Mouse (Mus musculus) embryo, embryonic 11 days (tissue): ENCODE data around the gene Snx7.
A peak's percentile ranks its signal among the peaks of the same experiment; 100 is the strongest.

Experiments
- DNase-seq: peaks from one replicate; pipeline ENCODE4 v3.0.0-alpha.2; 2015

The Snx7 gene

DNA sequence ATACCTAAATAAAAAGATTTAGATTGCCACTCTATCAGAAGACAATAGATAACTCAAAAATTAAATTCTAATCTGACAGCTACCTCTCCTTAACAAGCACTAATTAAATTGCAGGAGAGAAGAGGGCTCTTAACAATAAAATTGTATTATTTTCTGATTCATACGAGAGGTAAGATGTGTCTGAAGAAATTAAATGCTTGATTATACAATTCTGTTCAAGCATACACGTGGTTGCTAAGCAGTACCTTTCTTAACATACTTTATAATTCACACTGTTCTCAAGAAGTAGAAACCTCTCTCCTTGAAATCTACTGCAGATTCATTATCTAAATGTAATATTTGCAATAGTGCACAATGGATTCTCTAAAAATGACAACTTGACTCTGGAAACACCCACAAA, 54.5 kb downstream of the Snx7 start:
- DNase-seq, result no peak

DNA sequence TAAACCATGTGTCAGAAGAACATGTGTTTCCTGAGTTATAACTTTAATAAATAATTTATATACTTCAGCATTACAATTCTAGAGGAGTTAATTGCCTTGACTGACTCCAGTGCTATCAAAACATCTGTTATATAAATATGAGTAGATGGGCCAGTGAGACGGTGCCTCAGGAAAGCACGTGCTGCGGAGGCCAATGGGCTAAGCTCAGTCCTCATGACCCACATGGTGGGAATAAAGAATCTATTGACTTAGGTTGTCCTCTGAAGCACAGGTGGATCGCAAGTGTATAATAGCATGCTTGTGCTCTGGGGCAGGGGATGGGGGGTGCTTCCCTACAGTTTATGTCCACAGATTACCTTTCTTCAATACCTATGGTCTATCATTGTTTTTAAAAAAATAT, 56.6 kb downstream of the Snx7 start:
- DNase-seq, result no peak

- DNase-seq, result no peak
Observed at GRCm38 (mm10) chr3:117805782-117806181, 63.0 kb downstream of the Snx7 start.

- no peak for DNase-seq
Observed at GRCm38 (mm10) chr3:117794501-117794900, 74.2 kb downstream of the Snx7 start.

GRCm38 (mm10) chr3:117791951-117792350, 76.8 kb downstream of the Snx7 start:
- DNase-seq, result no peak

GRCm38 (mm10) chr3:117791273-117791672, 77.5 kb downstream of the Snx7 start:
- no peak for DNase-seq

DNA sequence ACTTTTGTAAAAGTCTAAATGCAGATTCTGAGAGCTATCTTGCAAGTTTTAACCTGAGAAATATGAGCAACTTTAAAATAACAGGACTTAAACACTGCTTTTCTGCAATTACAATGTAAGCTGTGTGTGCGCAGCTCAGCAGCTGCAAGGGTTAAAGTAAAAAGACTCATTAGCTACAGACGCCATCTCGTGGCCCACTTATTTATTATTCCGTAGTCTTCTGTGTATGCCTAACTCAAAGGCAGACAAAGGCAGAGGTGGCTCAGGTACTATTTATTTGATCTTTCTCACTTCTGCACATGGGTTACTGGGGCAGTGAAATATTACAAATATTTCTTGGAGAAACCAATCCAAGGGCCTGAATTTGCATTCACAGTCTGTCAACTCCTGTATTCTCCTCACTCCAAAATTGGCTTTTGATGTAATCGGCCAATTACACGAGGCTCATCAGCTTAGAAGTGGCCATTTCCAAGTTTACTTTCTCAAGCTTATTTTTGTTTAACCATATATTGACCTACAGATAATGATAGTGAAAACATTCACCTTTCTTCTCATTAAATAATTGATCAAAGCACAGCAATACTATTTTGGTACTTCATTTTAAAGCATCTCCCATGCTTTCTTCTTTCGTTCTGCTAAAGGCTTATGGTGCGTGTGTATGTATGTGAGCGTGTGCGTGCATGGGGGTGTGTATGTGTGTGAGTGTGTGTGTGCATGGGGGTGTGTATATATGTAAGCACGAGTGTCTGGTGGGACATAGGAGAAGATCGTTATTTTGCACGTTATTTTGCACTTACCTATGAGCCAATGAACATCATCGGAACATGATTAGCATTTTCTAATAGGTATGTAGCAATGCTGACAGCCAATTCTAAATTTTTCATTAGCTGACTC, 79.7 kb downstream of the Snx7 start:
- DNase-seq, result peak; percentile 70

GRCm38 (mm10) chr3:117787247-117787646, 81.5 kb downstream of the Snx7 start:
- DNase-seq, result no peak

- DNase-seq, result no peak
Observed at GRCm38 (mm10) chr3:117752151-117752757, 116.5 kb downstream of the Snx7 start.

DNA sequence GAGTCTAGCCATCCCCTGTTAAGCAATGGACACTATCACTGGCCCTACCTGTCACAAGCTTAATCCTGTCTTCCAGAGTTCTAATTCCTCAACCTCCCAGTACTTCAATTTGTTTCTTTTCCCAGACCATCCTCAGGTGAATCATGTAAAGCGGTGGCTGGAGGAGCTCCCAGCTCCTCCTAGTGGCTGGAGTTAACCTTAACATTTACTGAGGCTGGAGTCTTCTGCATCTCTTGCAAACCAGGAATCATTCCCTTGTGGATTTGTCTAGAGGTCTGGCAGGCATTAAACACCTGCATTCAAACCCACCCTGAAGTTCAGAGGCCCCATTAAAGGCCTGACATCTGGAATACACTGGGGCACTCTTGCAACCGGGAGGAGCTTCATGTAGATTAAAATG, 117.1 kb downstream of the Snx7 start:
- DNase-seq, result peak; percentile 14

GRCm38 (mm10) chr3:117749256-117749655, 119.5 kb downstream of the Snx7 start:
- no peak for DNase-seq

- DNase-seq, result no peak
Observed at GRCm38 (mm10) chr3:117739760-117740159, 129.0 kb downstream of the Snx7 start.

- no peak for DNase-seq
Observed at GRCm38 (mm10) chr3:117732661-117733060, 136.1 kb downstream of the Snx7 start.
